Mouse (Mus musculus) liver, postnatal 0 days (tissue): ENCODE data around the gene Cdc42. TPM values are rescaled to one million over a fixed set of nuclear protein-coding genes. Genes with fewer than 3 reads are reported as not detected.
A peak's percentile ranks its signal among the peaks of the same experiment; 100 is the strongest.

Experiments used
- ATAC-seq: fragments of 200-750 bp; cut with Nextera tagmentation; 2 replicates; pipeline ENCODE4 v1.8.0; 2017; ENCODE audit warnings: mild to moderate bottlenecking, moderate library complexity
- DNase-seq: peaks from one replicate; pipeline ENCODE4 v3.0.0-alpha.2; 2016
- H3K27ac ChIP-seq: fragments of 300-500 bp; sonication (generic); 2 replicates; pipeline ENCODE4 v1.5.1; 2014; ENCODE audit warnings: antibody characterized with exemption, moderate library complexity, mild to moderate bottlenecking, low read depth
- H3K27me3 ChIP-seq: fragments of 300-500 bp; sonication (generic); 2 replicates; pipeline ENCODE4 v1.6.1; 2014; ENCODE audit warnings: low read length, control low read depth, mixed read lengths; ENCODE audit not compliant: insufficient read depth
- H3K36me3 ChIP-seq: fragments of 300-500 bp; sonication (generic); replicated peaks from 2 replicates; pipeline ENCODE4 v1.6.1; 2014; ENCODE audit warnings: mild to moderate bottlenecking, control low read depth, low read length, moderate library complexity, mixed read lengths; ENCODE audit not compliant: insufficient read depth
- H3K4me1 ChIP-seq: fragments of 300-500 bp; sonication (generic); 2 replicates; pipeline ENCODE4 v1.6.1; 2014; ENCODE audit warnings: antibody characterized with exemption, mild to moderate bottlenecking, control low read depth; ENCODE audit not compliant: insufficient read depth
- H3K4me2 ChIP-seq: fragments of 300-500 bp; sonication (generic); 2 replicates; pipeline ENCODE4 v1.6.1; 2014; ENCODE audit warnings: low read depth, mild to moderate bottlenecking, low read length, moderate library complexity, mixed read lengths
- H3K4me3 ChIP-seq: fragments of 300-500 bp; sonication (generic); 2 replicates; pipeline ENCODE4 v1.5.1; 2014; ENCODE audit warnings: low read depth, low read length
- H3K9ac ChIP-seq: fragments of 300-500 bp; sonication (generic); replicated peaks from 2 replicates; pipeline ENCODE4 v1.6.1; 2014; ENCODE audit warnings: mild to moderate bottlenecking, moderate library complexity
- H3K9me3 ChIP-seq: fragments of 300-500 bp; sonication (generic); 2 replicates; pipeline ENCODE4 v1.6.1; 2016; ENCODE audit warnings: mild to moderate bottlenecking, control low read depth, low read length, mixed read lengths
- CTCF ChIP-seq: sonication (generic); IDR thresholded peaks from 2 replicates; pipeline ENCODE4 v1.5.1; 2016; ENCODE audit warnings: antibody characterized with exemption, low read depth
- EP300 ChIP-seq: IDR thresholded peaks from 2 replicates; pipeline ENCODE4 v1.6.1; 2016; ENCODE audit warnings: antibody characterized with exemption, low read depth, mild to moderate bottlenecking
- WGBS: fragments of 180-500 bp; shearing (Covaris S2); extraction: QIAGEN DNeasy Blood & Tissue Kit; methylation state at CpG from one replicate; pipeline ENCODE4 v1.1.7; 2014; ENCODE audit not compliant: insufficient replicate concordance; 5-methylcytosine and 5-hydroxymethylcytosine counted together
- polyA plus RNA-seq: library from polyadenylated mRNA; unstranded; fragments of >200 nt; fragmentation: Nextera tagmentation; extraction: Ambion mirVana; gene quantifications from 2 replicates; pipeline ENCODE4 v1.2.1, GENCODE M21; 2015

The Cdc42 gene
- polyA plus RNA-seq, 1 experiment from 2014 or later, result 227 TPM

DNA sequence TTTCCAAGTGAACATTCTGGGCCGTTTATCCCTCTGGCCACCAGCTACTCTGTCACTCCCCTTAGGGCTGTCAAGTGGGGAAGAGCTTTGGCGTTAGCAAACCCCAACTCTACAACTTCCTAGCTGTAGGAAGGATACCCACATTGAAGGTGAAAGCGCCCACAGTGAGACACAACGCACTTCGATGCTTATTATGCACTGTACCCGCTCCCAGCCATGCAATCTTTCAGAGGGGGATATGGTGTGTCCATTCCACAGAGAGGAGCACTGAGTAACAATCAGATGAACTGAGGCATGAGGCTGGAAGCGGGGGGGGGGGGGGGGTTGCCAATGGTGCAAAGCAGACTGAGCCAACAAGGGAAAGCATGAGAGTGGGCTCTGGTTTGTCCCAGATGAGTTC, 52.5 kb downstream of the Cdc42 start:
- Histone ChIP-seq H3K9me3 (no peaks in the 10 kb centered on the region), H3K36me3 (peaks cover 3% of the 10 kb centered on the region; the same call in 1 of the 2 replicates), H3K4me3 (no peak overlapping the region), H3K27me3 (no peaks in the 10 kb centered on the region), H3K27ac (no peak overlapping the region), H3K9ac (no peak overlapping the region), H3K4me1 (peaks cover 6% of the 10 kb centered on the region; the same call in 1 of the 2 replicates), H3K4me2 (no peak overlapping the region)
- DNase-seq, result no peak
- TF ChIP-seq CTCF, result no peak
- no peak for TF ChIP-seq EP300
- no peak for ATAC-seq
- 75% methylated on average over 7 of the region's 7 CpGs for WGBS

DNA sequence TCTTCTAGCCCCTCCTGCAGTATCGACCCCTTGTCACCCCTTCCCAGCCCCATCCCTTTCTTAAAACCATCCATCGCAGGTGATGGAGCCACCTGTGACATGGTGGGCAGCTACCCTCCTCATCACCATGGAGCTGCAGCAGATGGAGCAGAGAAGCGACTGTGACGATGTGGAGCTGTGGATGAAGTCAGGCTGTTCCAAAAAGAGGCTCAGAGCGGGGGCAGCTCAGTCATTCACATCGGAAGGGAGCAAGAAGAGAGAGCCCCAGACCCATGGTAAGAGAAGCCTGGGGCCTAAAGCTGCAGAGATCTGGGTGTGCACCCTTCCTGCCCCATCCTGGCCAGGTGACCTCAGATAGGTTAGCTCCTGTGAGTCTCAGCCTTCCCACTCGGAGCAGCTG, 53.4 kb downstream of the Cdc42 start:
- Histone ChIP-seq H3K27me3 (no peaks in the 10 kb centered on the region), H3K36me3 (no peaks in the 10 kb centered on the region; the same call in 1 of the 2 replicates), H3K9me3 (no peaks in the 10 kb centered on the region), H3K27ac (no peak overlapping the region), H3K4me1 (peaks cover 7% of the 10 kb centered on the region; the same call in 1 of the 2 replicates), H3K9ac (no peak overlapping the region), H3K4me2 (no peak overlapping the region), H3K4me3 (no peak overlapping the region)
- no peak for DNase-seq
- 85% methylated on average over 7 of the region's 7 CpGs for WGBS
- no peak for ATAC-seq
- no peak for TF ChIP-seq EP300
- no peak for TF ChIP-seq CTCF

DNA sequence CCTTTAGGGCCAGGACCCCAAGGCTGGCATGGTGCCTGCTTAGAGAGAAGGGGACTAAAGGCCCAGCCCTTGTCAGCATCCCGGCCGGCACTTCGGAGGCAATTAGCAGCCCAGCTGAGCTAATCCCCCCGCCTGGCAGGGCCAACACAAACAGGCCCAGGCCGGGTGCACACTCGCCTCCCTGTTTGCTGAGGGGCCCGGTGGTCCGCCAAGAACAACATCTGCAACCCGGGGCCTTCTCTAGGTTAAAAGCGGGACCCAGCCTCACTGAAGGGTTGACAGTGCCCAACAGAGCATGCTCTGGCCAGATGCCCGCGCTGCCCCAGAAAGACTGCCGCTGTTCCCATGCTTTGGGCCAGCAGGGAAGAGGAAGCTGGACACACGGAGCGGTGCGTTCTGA, 55.9 kb downstream of the Cdc42 start:
- H3K4me1 ChIP-seq, result peaks cover 11% of the 10 kb centered on the region; the same call in 1 of the 2 replicates
- H3K9me3 ChIP-seq, result no peaks in the 10 kb centered on the region
- no peak overlapping the region for H3K4me2 ChIP-seq
- no peak for TF ChIP-seq EP300
- no peak for TF ChIP-seq CTCF
- no peak overlapping the region for H3K4me3 ChIP-seq
- no peaks in the 10 kb centered on the region for H3K27me3 ChIP-seq
- ATAC-seq, result no peak
- H3K36me3 ChIP-seq, result peaks cover 3% of the 10 kb centered on the region
- WGBS, result 73% methylated on average over 16 of the region's 16 CpGs
- DNase-seq, result no peak
- H3K9ac ChIP-seq, result no peak overlapping the region
- H3K27ac ChIP-seq, result no peak overlapping the region

DNA sequence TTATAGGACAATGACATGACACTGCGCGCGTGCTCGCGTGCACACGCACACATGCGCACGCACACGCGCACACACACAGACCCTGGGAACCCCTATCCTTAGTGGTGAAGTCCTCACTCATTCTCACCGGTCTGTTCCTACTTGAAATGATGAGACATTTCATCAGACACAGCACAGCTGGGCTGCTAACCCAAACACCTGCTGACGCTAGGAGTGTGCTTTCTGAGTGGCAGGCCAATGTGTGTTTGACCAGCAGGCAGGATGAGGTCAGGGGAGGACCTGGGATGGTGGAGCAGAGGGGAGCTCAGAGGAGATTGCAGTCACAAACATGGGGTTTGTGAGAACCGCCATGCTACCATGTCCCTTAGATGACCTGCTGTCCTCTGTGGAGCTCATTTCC, 57.3 kb downstream of the Cdc42 start:
- Histone ChIP-seq H3K27ac (peak overlapping the region; percentile 20; the same call in 1 of the 2 replicates), H3K4me3 (no peak overlapping the region), H3K4me1 (peaks cover 5% of the 10 kb centered on the region; the same call in 1 of the 2 replicates), H3K4me2 (no peak overlapping the region), H3K27me3 (no peaks in the 10 kb centered on the region), H3K36me3 (peaks cover 3% of the 10 kb centered on the region), H3K9me3 (no peaks in the 10 kb centered on the region), H3K9ac (no peak overlapping the region)
- no peak for TF ChIP-seq CTCF
- TF ChIP-seq EP300, result no peak
- peak; percentile 41 for DNase-seq
- peak; percentile 86 for ATAC-seq
- 90% methylated on average over 13 of the region's 13 CpGs for WGBS

DNA sequence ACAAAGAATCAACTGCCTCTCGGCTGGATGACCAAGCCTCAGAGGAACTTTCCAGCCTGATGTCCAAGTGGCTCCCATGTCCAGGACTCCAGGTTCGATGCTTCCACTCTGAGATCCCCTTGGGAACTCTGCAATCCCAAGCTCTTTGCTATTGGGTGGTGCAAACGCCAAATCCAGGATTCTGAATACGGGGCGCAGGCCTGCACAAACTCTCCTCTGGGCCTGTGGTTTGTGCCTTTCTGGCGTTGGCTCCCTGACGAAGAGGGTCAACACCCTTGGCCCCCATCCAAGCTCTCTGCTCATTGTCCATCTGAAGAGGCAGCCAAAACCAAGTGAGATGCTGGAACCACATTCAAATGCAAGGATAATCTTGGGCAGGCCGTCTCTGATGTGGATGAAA, 59.1 kb downstream of the Cdc42 start:
- Histone ChIP-seq H3K9me3 (no peaks in the 10 kb centered on the region), H3K9ac (no peak overlapping the region), H3K4me3 (no peak overlapping the region), H3K4me2 (no peak overlapping the region), H3K4me1 (peaks cover 5% of the 10 kb centered on the region; the same call in 1 of the 2 replicates), H3K27ac (no peak overlapping the region), H3K36me3 (peaks cover 3% of the 10 kb centered on the region), H3K27me3 (no peaks in the 10 kb centered on the region)
- ATAC-seq, result no peak
- no peak for TF ChIP-seq CTCF
- no peak for TF ChIP-seq EP300
- no peak for DNase-seq
- 75% methylated on average over 8 of the region's 8 CpGs for WGBS

DNA sequence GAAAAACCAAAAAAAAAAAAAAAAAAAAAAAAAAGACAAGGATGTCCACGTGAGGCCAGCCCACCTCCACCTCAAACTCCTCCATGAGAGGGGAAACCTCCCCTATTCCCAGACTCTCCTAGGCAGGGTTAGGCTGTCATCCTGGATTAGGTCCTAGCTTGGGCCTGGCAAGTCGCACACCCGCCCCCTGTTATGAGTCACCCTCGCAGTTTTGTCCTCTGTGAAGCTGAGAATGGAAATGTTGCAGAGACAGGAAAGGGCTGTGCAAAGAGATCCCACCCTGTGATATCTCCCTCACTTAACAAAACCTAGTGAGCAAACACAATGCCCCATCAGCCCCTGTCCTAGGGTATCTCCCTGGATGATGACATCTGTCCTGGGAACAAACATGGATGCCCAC, 59.9 kb downstream of the Cdc42 start:
- no peak overlapping the region for H3K4me3 ChIP-seq
- H3K27me3 ChIP-seq, result no peaks in the 10 kb centered on the region
- no peak overlapping the region for H3K9ac ChIP-seq
- H3K27ac ChIP-seq, result no peak overlapping the region
- peaks cover 3% of the 10 kb centered on the region for H3K36me3 ChIP-seq
- WGBS, result 67% methylated on average over 4 of the region's 4 CpGs
- TF ChIP-seq CTCF, result no peak
- TF ChIP-seq EP300, result no peak
- ATAC-seq (no peak), DNase-seq (no peak)
- H3K9me3 ChIP-seq, result no peaks in the 10 kb centered on the region
- H3K4me2 ChIP-seq, result no peak overlapping the region
- peaks cover 5% of the 10 kb centered on the region; the same call in 1 of the 2 replicates for H3K4me1 ChIP-seq

DNA sequence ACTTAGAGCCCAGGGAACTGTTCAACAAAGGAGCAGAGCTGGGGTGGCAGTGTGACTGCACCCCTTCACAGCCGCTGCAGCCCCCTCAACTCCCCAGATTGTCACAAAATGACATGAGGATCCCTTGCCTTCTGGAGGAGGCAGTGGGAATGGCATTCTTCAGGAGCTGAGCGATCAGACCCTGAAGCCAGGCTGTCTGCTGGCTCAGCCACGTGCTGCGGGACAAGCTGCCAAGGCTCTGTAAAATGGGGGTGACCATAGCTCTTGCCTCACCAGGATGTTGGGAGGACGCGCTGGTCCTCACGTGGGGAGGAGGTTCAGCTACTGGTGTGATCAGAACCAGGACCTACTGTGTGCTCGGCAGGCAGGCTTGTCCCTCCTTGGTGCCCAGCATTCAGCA, 62.6 kb downstream of the Cdc42 start:
- Histone ChIP-seq H3K36me3 (peaks cover 3% of the 10 kb centered on the region), H3K27ac (no peak overlapping the region), H3K27me3 (no peaks in the 10 kb centered on the region), H3K4me1 (peaks cover 5% of the 10 kb centered on the region; the same call in 1 of the 2 replicates), H3K4me3 (no peak overlapping the region), H3K9me3 (no peaks in the 10 kb centered on the region), H3K4me2 (no peak overlapping the region), H3K9ac (no peak overlapping the region)
- no peak for TF ChIP-seq EP300
- no peak for TF ChIP-seq CTCF
- 81% methylated on average over 8 of the region's 8 CpGs for WGBS
- no peak for ATAC-seq
- no peak for DNase-seq
